Mouse (Mus musculus) kidney, postnatal 36 days (tissue): Measurements from ENCODE around the gene Reep6.

Experiments
- DNase-seq, 2 experiments: peaks; one replicate each; pipeline ENCODE4 v3.0.0; 2021 to 2022; ENCODE audit warnings: mixed read lengths in 2 of 2

Gene Reep6

GRCm38 (mm10) chr10:80301256-80302081 lies 28.3 kb upstream of the Reep6 start:
- DNase-seq = no peak

GRCm38 (mm10) chr10:80302082-80302355 lies 27.7 kb upstream of the Reep6 start:
- no peak for DNase-seq

GRCm38 (mm10) chr10:80302471-80302881 lies 27.3 kb upstream of the Reep6 start:
- DNase-seq = peak; percentile 68 to 81

GRCm38 (mm10) chr10:80304458-80304857 lies 25.3 kb upstream of the Reep6 start:
- DNase-seq = no peak

GRCm38 (mm10) chr10:80304862-80305261 lies 24.9 kb upstream of the Reep6 start:
- DNase-seq = peak in 1 of 2 experiments; percentile 71

- DNase-seq = no peak
Measured at GRCm38 (mm10) chr10:80311560-80311959, 18.2 kb upstream of the Reep6 start.

GRCm38 (mm10) chr10:80312586-80313504 lies 16.9 kb upstream of the Reep6 start:
- DNase-seq = peak in 1 of 2 experiments; percentile 49

- no peak for DNase-seq
Measured at GRCm38 (mm10) chr10:80313627-80314201, 16.0 kb upstream of the Reep6 start.

GRCm38 (mm10) chr10:80314494-80315001 lies 15.2 kb upstream of the Reep6 start:
- no peak for DNase-seq

- DNase-seq = no peak
Measured at GRCm38 (mm10) chr10:80315315-80315714, 14.4 kb upstream of the Reep6 start.

- no peak for DNase-seq
Measured at GRCm38 (mm10) chr10:80316359-80316781, 13.4 kb upstream of the Reep6 start.

GRCm38 (mm10) chr10:80317011-80317410 lies 12.7 kb upstream of the Reep6 start:
- no peak for DNase-seq

- peak; percentile 96 to 97 for DNase-seq
Measured at GRCm38 (mm10) chr10:80320340-80320760, 9.4 kb upstream of the Reep6 start, which contains the start of gene 2310011J03Rik. TSS of gene 2310011J03Rik (minus strand) at chr10:80320537.

GRCm38 (mm10) chr10:80321014-80321669 lies 8.6 kb upstream of the Reep6 start:
- no peak for DNase-seq

GRCm38 (mm10) chr10:80321670-80322581 lies 7.8 kb upstream of the Reep6 start:
- no peak for DNase-seq

GRCm38 (mm10) chr10:80322811-80323211 lies 6.9 kb upstream of the Reep6 start:
- peak in 1 of 2 experiments; percentile 54 for DNase-seq

- peak; percentile 84 to 91 for DNase-seq
Measured at GRCm38 (mm10) chr10:80323261-80324119, 6.3 kb upstream of the Reep6 start.

- peak in 1 of 2 experiments; percentile 59 for DNase-seq
Measured at GRCm38 (mm10) chr10:80324120-80325037, 5.4 kb upstream of the Reep6 start.

- DNase-seq = no peak
Measured at GRCm38 (mm10) chr10:80325045-80325444, 4.7 kb upstream of the Reep6 start.
